Mouse (Mus musculus): ENCODE measurements around the gene Hba-a2. TPM values are rescaled to one million over a fixed set of nuclear protein-coding genes. Genes with fewer than 3 reads are reported as not detected.

The Hba-a2 gene
- 448 and 2,655 TPM in 2 replicates for polyA plus RNA-seq (2012; rRNA removed; ENCODE audit: low replicate concordance)

DNA sequence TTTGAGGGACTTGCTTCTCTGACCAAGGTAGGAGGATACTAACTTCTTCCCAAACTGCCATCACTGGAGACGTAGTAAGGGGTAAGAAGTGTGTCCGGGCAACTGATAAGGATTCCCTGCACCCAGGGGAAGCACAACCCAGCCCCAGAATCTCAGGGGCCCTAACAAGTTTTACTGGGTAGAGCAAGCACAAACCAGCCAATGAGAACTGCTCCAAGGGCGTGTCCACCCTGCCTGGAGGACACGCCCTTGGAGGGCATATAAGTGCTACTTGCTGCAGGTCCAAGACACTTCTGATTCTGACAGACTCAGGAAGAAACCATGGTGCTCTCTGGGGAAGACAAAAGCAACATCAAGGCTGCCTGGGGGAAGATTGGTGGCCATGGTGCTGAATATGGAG, at the start of gene Hba-a2:
TSS of gene Hba-a2 (plus strand) at position 287 of the 400 bp plus-strand sequence.

GRCm38 (mm10) chr11:32267188-32267884, 29.0 kb upstream of the Hba-a2 start, which contains the start of gene Nprl3:
Gene Nprl3 (minus strand): TSS chr11:32267707.

DNA sequence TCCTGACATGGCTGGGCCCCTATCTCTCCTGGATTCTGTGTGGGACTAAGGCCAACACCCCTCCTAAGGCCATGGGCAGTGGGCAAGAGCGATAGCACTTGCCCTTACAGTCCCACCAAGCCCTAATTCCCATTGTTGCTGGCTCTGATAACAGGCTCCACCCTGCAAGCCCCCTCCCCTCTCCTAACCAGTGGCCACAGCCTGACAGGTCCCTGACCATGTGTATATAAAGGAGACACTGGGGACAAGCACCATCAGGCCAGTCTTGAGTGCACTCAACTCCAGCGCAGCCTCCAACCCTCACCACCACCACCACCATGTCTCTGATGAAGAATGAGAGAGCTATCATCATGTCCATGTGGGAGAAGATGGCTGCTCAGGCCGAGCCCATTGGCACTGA, 19.9 kb upstream of the Hba-a2 start, which contains the start of gene Hba-x:
TSS of gene Hba-x (plus strand) at position 54 of the 400 bp plus-strand sequence.

DNA sequence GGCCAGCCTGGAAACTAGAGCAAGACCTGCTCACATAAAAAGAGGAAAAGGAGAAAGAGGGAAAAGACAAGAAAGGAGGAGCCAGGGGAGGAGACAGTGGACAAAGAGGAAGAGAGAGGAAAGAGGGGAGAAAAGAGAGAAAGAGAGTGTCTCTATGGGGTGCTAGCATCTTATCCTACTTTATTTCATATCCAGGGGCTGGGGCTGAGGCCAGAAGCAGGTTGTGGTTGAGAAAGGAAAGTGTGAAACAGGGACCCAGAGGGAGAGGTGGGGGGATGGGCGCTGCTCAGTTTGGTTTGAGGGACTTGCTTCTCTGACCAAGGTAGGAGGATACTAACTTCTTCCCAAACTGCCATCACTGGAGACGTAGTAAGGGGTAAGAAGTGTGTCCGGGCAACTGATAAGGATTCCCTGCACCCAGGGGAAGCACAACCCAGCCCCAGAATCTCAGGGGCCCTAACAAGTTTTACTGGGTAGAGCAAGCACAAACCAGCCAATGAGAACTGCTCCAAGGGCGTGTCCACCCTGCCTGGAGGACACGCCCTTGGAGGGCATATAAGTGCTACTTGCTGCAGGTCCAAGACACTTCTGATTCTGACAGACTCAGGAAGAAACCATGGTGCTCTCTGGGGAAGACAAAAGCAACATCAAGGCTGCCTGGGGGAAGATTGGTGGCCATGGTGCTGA, 13.1 kb upstream of the Hba-a2 start, which contains the start of gene Hba-a1:
TSS of gene Hba-a1 (plus strand) at position 421 of the 687 bp plus-strand sequence.

DNA sequence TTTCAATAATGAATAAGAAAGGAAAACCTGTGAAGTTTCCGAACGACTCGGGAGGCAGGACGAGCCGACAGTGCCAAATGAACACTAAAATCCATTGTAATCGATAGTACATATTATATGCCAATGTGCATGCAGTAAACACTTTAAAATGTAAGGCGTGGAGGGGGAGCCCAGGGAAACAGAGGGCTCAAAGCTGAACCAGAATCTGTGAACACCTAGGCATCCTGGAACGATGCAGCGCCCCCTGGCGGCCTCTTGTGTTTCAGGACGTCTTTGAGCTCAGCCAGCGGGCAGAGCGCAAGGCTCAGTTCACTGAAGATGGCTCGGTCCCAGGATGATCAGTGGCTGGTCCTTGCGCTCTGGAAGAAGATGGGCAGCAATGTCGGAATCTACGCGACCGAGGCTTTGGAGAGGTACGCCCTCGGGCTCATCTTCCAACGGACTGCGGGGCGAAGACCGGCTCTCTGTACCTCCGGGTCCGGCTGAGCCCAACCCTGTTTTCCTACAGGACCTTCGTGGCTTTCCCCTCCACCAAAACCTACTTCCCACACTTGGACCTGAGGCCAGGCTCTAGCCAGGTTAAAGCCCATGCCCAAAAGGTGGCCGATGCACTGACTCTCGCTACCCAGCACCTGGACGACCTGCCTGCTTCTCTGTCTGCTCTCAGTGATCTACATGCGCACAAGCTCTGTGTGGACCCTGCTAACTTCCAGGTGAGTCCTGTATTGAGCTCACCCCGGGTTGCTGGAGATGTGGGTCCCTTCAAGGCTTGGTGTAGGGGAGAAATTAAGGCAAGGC, 9.4 kb upstream of the Hba-a2 start, which contains the start of gene Hbq1b:
TSS of gene Hbq1b (plus strand) at position 271 of the 798 bp plus-strand sequence.

GRCm38 (mm10) chr11:32299865-32300264, 3.6 kb downstream of the Hba-a2 start, which contains the start of gene Hbq1a:
Gene Hbq1a (plus strand): TSS chr11:32300069.

Other genes starting within 250 kb of the Hba-a2 start
- gene Il9r, start 96.2 kb upstream of the Hba-a2 start, polyA plus RNA-seq (2012; rRNA removed; ENCODE audit: low replicate concordance): 0.57 and 0.71 TPM in 2 replicates
- gene Snrnp25, start 91.1 kb upstream of the Hba-a2 start, polyA plus RNA-seq (2012; rRNA removed; ENCODE audit: low replicate concordance): 12.3 and 15.8 TPM in 2 replicates
- 50.3 and 79.0 TPM in 2 replicates for gene Rhbdf1, start 74.2 kb upstream of the Hba-a2 start, polyA plus RNA-seq (2012; rRNA removed; ENCODE audit: low replicate concordance)
- gene Mpg, start 70.0 kb upstream of the Hba-a2 start, polyA plus RNA-seq (2012; rRNA removed; ENCODE audit: low replicate concordance): 7.1 and 7.6 TPM in 2 replicates
- 40.1 and 54.2 TPM in 2 replicates for gene Nprl3, start 28.8 kb upstream of the Hba-a2 start, polyA plus RNA-seq (2012; rRNA removed; ENCODE audit: low replicate concordance)
- gene Hba-x, start 20.1 kb upstream of the Hba-a2 start, polyA plus RNA-seq (2012; rRNA removed; ENCODE audit: low replicate concordance): not detected in 2 replicates
- gene Hba-a1, start 13.0 kb upstream of the Hba-a2 start, polyA plus RNA-seq (2012; rRNA removed; ENCODE audit: low replicate concordance): 672 and 2,221 TPM in 2 replicates
- gene Hbq1b, start 9.5 kb upstream of the Hba-a2 start, polyA plus RNA-seq (2012; rRNA removed; ENCODE audit: low replicate concordance): not detected in 2 replicates
- 0.28 TPM in 1 of 2 replicates, not detected in the other for gene Hbq1a, start 3.6 kb downstream of the Hba-a2 start, polyA plus RNA-seq (2012; rRNA removed; ENCODE audit: low replicate concordance)
- gene Sh3pxd2b, start 51.3 kb downstream of the Hba-a2 start, polyA plus RNA-seq (2012; rRNA removed; ENCODE audit: low replicate concordance): 1.2 and 2.0 TPM in 2 replicates
- 0.84 and 0.90 TPM in 2 replicates for gene Ubtd2, start 158.9 kb downstream of the Hba-a2 start, polyA plus RNA-seq (2012; rRNA removed; ENCODE audit: low replicate concordance)
- gene Efcab9, start 235.6 kb downstream of the Hba-a2 start, polyA plus RNA-seq (2012; rRNA removed; ENCODE audit: low replicate concordance): not detected in 2 replicates
- gene Stk10, start 236.8 kb downstream of the Hba-a2 start, polyA plus RNA-seq (2012; rRNA removed; ENCODE audit: low replicate concordance): 5.7 and 30.0 TPM in 2 replicates